Mouse (Mus musculus) midbrain, embryonic 16.5 days (tissue): ENCODE data around the gene Klhl7. TPM values are rescaled to one million over a fixed set of nuclear protein-coding genes. Genes with fewer than 3 reads are reported as not detected.

ENCODE experiments used
- ATAC-seq: fragments of 200-750 bp; cut with Nextera tagmentation; 2 replicates; pipeline ENCODE4 v1.8.0; 2017; ENCODE audit warnings: moderate TSS enrichment
- H3K27ac ChIP-seq: fragments of 300-500 bp; sonication (generic); 2 replicates; pipeline ENCODE4 v1.5.1; 2014; ENCODE audit warnings: mild to moderate bottlenecking, low read length, mixed read lengths
- H3K27me3 ChIP-seq: fragments of 300-500 bp; sonication (generic); 2 replicates; pipeline ENCODE4 v1.6.1; 2014; ENCODE audit warnings: low read depth, low read length, mixed read lengths; ENCODE audit not compliant: control insufficient read depth, insufficient read depth
- H3K36me3 ChIP-seq: fragments of 300-500 bp; sonication (generic); 2 replicates; pipeline ENCODE4 v1.6.1; 2014; ENCODE audit warnings: mild to moderate bottlenecking, low read length, moderate library complexity, mixed read lengths; ENCODE audit not compliant: control insufficient read depth, insufficient read depth
- H3K4me1 ChIP-seq: fragments of 300-500 bp; sonication (generic); 2 replicates; pipeline ENCODE4 v1.6.1; 2014; ENCODE audit warnings: mild to moderate bottlenecking, low read length, mixed read lengths; ENCODE audit not compliant: control insufficient read depth, insufficient read depth
- H3K4me2 ChIP-seq: fragments of 300-500 bp; sonication (generic); 2 replicates; pipeline ENCODE4 v1.6.1; 2014; ENCODE audit warnings: mild to moderate bottlenecking, low read length, mixed read lengths
- H3K4me3 ChIP-seq: fragments of 300-500 bp; sonication (generic); 2 replicates; pipeline ENCODE4 v1.5.1; 2014; ENCODE audit warnings: low read depth, mild to moderate bottlenecking, low read length, moderate library complexity, mixed read lengths
- H3K9ac ChIP-seq: fragments of 300-500 bp; sonication (generic); 2 replicates; pipeline ENCODE4 v1.6.1; 2014; ENCODE audit warnings: low read depth, low read length, mixed read lengths
- H3K9me3 ChIP-seq: fragments of 300-500 bp; sonication (generic); replicated peaks from 2 replicates; pipeline ENCODE4 v1.6.1; 2014; ENCODE audit warnings: mild to moderate bottlenecking, low read length, mixed read lengths; ENCODE audit not compliant: control insufficient read depth, poor library complexity, severe bottlenecking
- WGBS: fragments of 180-500 bp; shearing (Covaris S2); extraction: QIAGEN DNeasy Blood & Tissue Kit; methylation state at CpG from one replicate; pipeline ENCODE4 v1.1.7; 2014; 5-methylcytosine and 5-hydroxymethylcytosine counted together
- polyA plus RNA-seq: library from polyadenylated mRNA; unstranded; fragments of >200 nt; fragmentation: Nextera tagmentation; extraction: Ambion mirVana; gene quantifications from 2 replicates; pipeline ENCODE4 v1.2.1, GENCODE M21; 2015

Klhl7 gene
- polyA plus RNA-seq, 1 experiment from 2014 or later, result 164 TPM

GRCm38 (mm10) chr5:24182296-24182734, 81.9 kb downstream of the Klhl7 start:
- H3K27me3 ChIP-seq, result no peaks in the 10 kb centered on the region
- no peak overlapping the region for H3K4me3 ChIP-seq
- no peaks in the 10 kb centered on the region for H3K9me3 ChIP-seq
- no peaks in the 10 kb centered on the region for H3K4me1 ChIP-seq
- 92% methylated on average over 9 of the region's 9 CpGs for WGBS
- H3K36me3 ChIP-seq, result peaks cover 32% of the 10 kb centered on the region
- no peak for ATAC-seq
- no peak overlapping the region for H3K27ac ChIP-seq
- H3K4me2 ChIP-seq, result no peak overlapping the region
- H3K9ac ChIP-seq, result no peak overlapping the region

- Histone ChIP-seq H3K4me1 (no peaks in the 10 kb centered on the region), H3K9me3 (no peaks in the 10 kb centered on the region), H3K4me3 (no peak overlapping the region), H3K9ac (no peak overlapping the region), H3K27me3 (no peaks in the 10 kb centered on the region), H3K36me3 (peaks cover 28% of the 10 kb centered on the region), H3K27ac (no peak overlapping the region), H3K4me2 (no peak overlapping the region)
- ATAC-seq, result no peak
- WGBS, result 94% methylated on average over 6 of the region's 6 CpGs
Observed at GRCm38 (mm10) chr5:24183096-24183495, 82.7 kb downstream of the Klhl7 start.

GRCm38 (mm10) chr5:24184011-24184410, 83.6 kb downstream of the Klhl7 start:
- no peak for ATAC-seq
- Histone ChIP-seq H3K4me1 (no peaks in the 10 kb centered on the region), H3K4me3 (no peak overlapping the region), H3K9ac (no peak overlapping the region), H3K27me3 (no peaks in the 10 kb centered on the region), H3K9me3 (no peaks in the 10 kb centered on the region), H3K27ac (no peak overlapping the region), H3K4me2 (no peak overlapping the region), H3K36me3 (peaks cover 25% of the 10 kb centered on the region)
- WGBS, result 98% methylated on average over 5 of the region's 5 CpGs

GRCm38 (mm10) chr5:24188476-24188875, 88.1 kb downstream of the Klhl7 start:
- Histone ChIP-seq H3K27me3 (no peaks in the 10 kb centered on the region), H3K27ac (no peak overlapping the region), H3K4me2 (no peak overlapping the region), H3K36me3 (peaks cover 10% of the 10 kb centered on the region), H3K4me3 (no peak overlapping the region), H3K9ac (no peak overlapping the region), H3K4me1 (no peaks in the 10 kb centered on the region), H3K9me3 (no peaks in the 10 kb centered on the region)
- WGBS, result 79% methylated on average over 4 of the region's 4 CpGs
- ATAC-seq, result no peak

- no peak overlapping the region for H3K9ac ChIP-seq
- no peak for ATAC-seq
- H3K4me2 ChIP-seq, result no peak overlapping the region
- H3K4me1 ChIP-seq, result no peaks in the 10 kb centered on the region
- H3K4me3 ChIP-seq, result no peak overlapping the region
- WGBS, result 91% methylated on average over 2 of the region's 2 CpGs
- H3K36me3 ChIP-seq, result no peaks in the 10 kb centered on the region
- no peaks in the 10 kb centered on the region for H3K27me3 ChIP-seq
- no peaks in the 10 kb centered on the region for H3K9me3 ChIP-seq
- H3K27ac ChIP-seq, result no peak overlapping the region
Observed at GRCm38 (mm10) chr5:24191821-24192220, 91.4 kb downstream of the Klhl7 start.

- no peak overlapping the region for H3K27ac ChIP-seq
- H3K4me2 ChIP-seq, result no peak overlapping the region
- H3K4me3 ChIP-seq, result no peak overlapping the region
- no peak overlapping the region for H3K9ac ChIP-seq
- no peak for ATAC-seq
- no peaks in the 10 kb centered on the region for H3K36me3 ChIP-seq
- no peaks in the 10 kb centered on the region for H3K27me3 ChIP-seq
- no peaks in the 10 kb centered on the region for H3K9me3 ChIP-seq
- H3K4me1 ChIP-seq, result no peaks in the 10 kb centered on the region
- 90% methylated on average over 4 of the region's 4 CpGs for WGBS
Observed at GRCm38 (mm10) chr5:24201006-24201405, 100.6 kb downstream of the Klhl7 start.

- Histone ChIP-seq H3K4me2 (no peak overlapping the region), H3K4me3 (no peak overlapping the region), H3K27me3 (no peaks in the 10 kb centered on the region), H3K4me1 (no peaks in the 10 kb centered on the region), H3K9me3 (no peaks in the 10 kb centered on the region), H3K36me3 (no peaks in the 10 kb centered on the region), H3K27ac (no peak overlapping the region), H3K9ac (no peak overlapping the region)
- no peak for ATAC-seq
- WGBS, result 68% methylated on average over 5 of the region's 5 CpGs
Observed at GRCm38 (mm10) chr5:24202492-24202891, 102.1 kb downstream of the Klhl7 start.

- H3K36me3 ChIP-seq, result no peaks in the 10 kb centered on the region
- H3K4me1 ChIP-seq, result no peaks in the 10 kb centered on the region
- H3K4me2 ChIP-seq, result no peak overlapping the region
- no peak overlapping the region for H3K4me3 ChIP-seq
- no peak overlapping the region for H3K9ac ChIP-seq
- 80% methylated on average over 5 of the region's 5 CpGs for WGBS
- no peaks in the 10 kb centered on the region for H3K9me3 ChIP-seq
- no peak for ATAC-seq
- no peak overlapping the region for H3K27ac ChIP-seq
- H3K27me3 ChIP-seq, result no peaks in the 10 kb centered on the region
Observed at GRCm38 (mm10) chr5:24203266-24203665, 102.9 kb downstream of the Klhl7 start.

- Histone ChIP-seq H3K36me3 (no peaks in the 10 kb centered on the region), H3K4me2 (no peak overlapping the region), H3K27me3 (no peaks in the 10 kb centered on the region), H3K27ac (no peak overlapping the region), H3K4me3 (no peak overlapping the region), H3K4me1 (no peaks in the 10 kb centered on the region), H3K9me3 (no peaks in the 10 kb centered on the region), H3K9ac (no peak overlapping the region)
- 72% methylated on average over 10 of the region's 10 CpGs for WGBS
- ATAC-seq, result no peak
Observed at GRCm38 (mm10) chr5:24207965-24208364, 107.6 kb downstream of the Klhl7 start.

- ATAC-seq, result no peak
- H3K9me3 ChIP-seq, result no peaks in the 10 kb centered on the region
- 92% methylated on average over 5 of the region's 5 CpGs for WGBS
- H3K27me3 ChIP-seq, result no peaks in the 10 kb centered on the region
- no peak overlapping the region for H3K9ac ChIP-seq
- H3K27ac ChIP-seq, result no peak overlapping the region
- no peaks in the 10 kb centered on the region for H3K4me1 ChIP-seq
- no peak overlapping the region for H3K4me3 ChIP-seq
- H3K4me2 ChIP-seq, result no peak overlapping the region
- no peaks in the 10 kb centered on the region for H3K36me3 ChIP-seq
Observed at GRCm38 (mm10) chr5:24208505-24208904, 108.1 kb downstream of the Klhl7 start.
